Mouse (Mus musculus) layer of hippocampus, adult 2 months (tissue): ENCODE results near the gene Cdh6. TPM values are rescaled to one million over a fixed set of nuclear protein-coding genes. Genes with fewer than 3 reads are reported as not detected.

Experiments
- DNase-seq, 2 experiments: peaks; one replicate each; pipeline ENCODE4 v3.0.0; 2022; ENCODE audit warnings: low spot score in 2 of 2
- H3K27ac ChIP-seq: fragments of 200-600 bp; 2 replicates; pipeline ENCODE4 v1.8.1; 2022
- H3K4me3 ChIP-seq: fragments of 200-600 bp; 2 replicates; pipeline ENCODE4 v1.8.1; 2022; ENCODE audit warnings: mild to moderate bottlenecking
- CTCF ChIP-seq: fragments of 200-600 bp; conservative IDR thresholded peaks from 2 replicates; pipeline ENCODE4 v1.8.1; 2022; ENCODE audit warnings: antibody characterized with exemption, mild to moderate bottlenecking, moderate library complexity
- total RNA-seq, 2 experiments: library from RNA; stranded (reverse); gene quantifications; 2 replicates each; pipeline ENCODE4 v1.2.3; 2021

The Cdh6 gene
- total RNA-seq, 2 experiments from 2014 or later = 4.8 to 4.9 TPM

GRCm38 (mm10) chr15:13181014-13181413 lies 7.5 kb upstream of the Cdh6 start:
- no peak overlapping the region for H3K27ac ChIP-seq
- no peak overlapping the region for H3K4me3 ChIP-seq
- peak; percentile 97 for TF ChIP-seq CTCF
- DNase-seq = peak in 1 of 2 experiments; percentile 29

GRCm38 (mm10) chr15:13175978-13176377 lies 2.5 kb upstream of the Cdh6 start:
- no peak for DNase-seq
- TF ChIP-seq CTCF = peak; percentile 57
- H3K4me3 ChIP-seq = no peak overlapping the region
- H3K27ac ChIP-seq = no peak overlapping the region

GRCm38 (mm10) chr15:13174618-13174980 lies 1.1 kb upstream of the Cdh6 start:
- no peak for DNase-seq
- no peak for TF ChIP-seq CTCF
- Histone ChIP-seq H3K27ac (no peak overlapping the region), H3K4me3 (no peak overlapping the region)

GRCm38 (mm10) chr15:13173840-13174617 lies 554 bp upstream of the Cdh6 start:
- peak overlapping the region; percentile 74 for H3K27ac ChIP-seq
- no peak for DNase-seq
- peak overlapping the region; percentile 56 for H3K4me3 ChIP-seq
- TF ChIP-seq CTCF = no peak

GRCm38 (mm10) chr15:13172365-13173070 lies 957 bp downstream of the Cdh6 start:
- H3K27ac ChIP-seq = peak overlapping the region; percentile 74; the same call in 1 of the 2 replicates
- no peak for TF ChIP-seq CTCF
- H3K4me3 ChIP-seq = peak overlapping the region; percentile 56
- DNase-seq = no peak

GRCm38 (mm10) chr15:13171486-13172364 lies 1.8 kb downstream of the Cdh6 start:
- Histone ChIP-seq H3K27ac (no peak overlapping the region), H3K4me3 (peak overlapping the region; percentile 56)
- DNase-seq = no peak
- no peak for TF ChIP-seq CTCF

GRCm38 (mm10) chr15:13165094-13165885 lies 8.2 kb downstream of the Cdh6 start:
- Histone ChIP-seq H3K27ac (no peak overlapping the region), H3K4me3 (no peak overlapping the region)
- DNase-seq = no peak
- no peak for TF ChIP-seq CTCF

- no peak for TF ChIP-seq CTCF
- Histone ChIP-seq H3K27ac (no peak overlapping the region), H3K4me3 (no peak overlapping the region)
- DNase-seq = no peak
Measured at GRCm38 (mm10) chr15:13155820-13156219, 17.7 kb downstream of the Cdh6 start.

GRCm38 (mm10) chr15:13155418-13155817 lies 18.1 kb downstream of the Cdh6 start:
- H3K4me3 ChIP-seq = no peak overlapping the region
- no peak for DNase-seq
- TF ChIP-seq CTCF = no peak
- no peak overlapping the region for H3K27ac ChIP-seq

GRCm38 (mm10) chr15:13141983-13142382 lies 31.5 kb downstream of the Cdh6 start:
- TF ChIP-seq CTCF = no peak
- H3K4me3 ChIP-seq = no peak overlapping the region
- H3K27ac ChIP-seq = no peak overlapping the region
- DNase-seq = no peak

- DNase-seq = peak in 1 of 2 experiments; percentile 13
Measured at GRCm38 (mm10) chr15:13139662-13140061, 33.8 kb downstream of the Cdh6 start.

GRCm38 (mm10) chr15:13137166-13137565 lies 36.3 kb downstream of the Cdh6 start:
- Histone ChIP-seq H3K27ac (no peak overlapping the region), H3K4me3 (no peak overlapping the region)
- TF ChIP-seq CTCF = no peak
- no peak for DNase-seq

More at GRCm38 (mm10) chr15:13139662-13140061, 33.8 kb downstream of the Cdh6 start:
- no peak for TF ChIP-seq CTCF
- Histone ChIP-seq H3K27ac (no peak overlapping the region), H3K4me3 (no peak overlapping the region)
